Mouse (Mus musculus) mouse embryonic stem cell (cell line): ENCODE results near the gene Otud4.
"Not testable (repeated sequence)": the region's sequence is repeated elsewhere in the genome, so short reads cannot be mapped to it uniquely, and the experiment has no call there.

Experiments
- in situ Hi-C, 2 experiments: fragments of 300-500 bp; cut with MboI; formaldehyde crosslinking; loops; 1 replicate in 1 of 2; 3 replicates in 1 of 2; pipeline ENCODE4 v1.14.3; 2019 to 2020; ENCODE audit warnings: low sequenced_read_pairs in 2 of 2, low pct_unique_long_range_greater_than_20kb in 1 of 2, mixed read lengths in 1 of 2; ENCODE audit not compliant: unreplicated experiment in 1 of 2

Otud4 gene

DNA sequence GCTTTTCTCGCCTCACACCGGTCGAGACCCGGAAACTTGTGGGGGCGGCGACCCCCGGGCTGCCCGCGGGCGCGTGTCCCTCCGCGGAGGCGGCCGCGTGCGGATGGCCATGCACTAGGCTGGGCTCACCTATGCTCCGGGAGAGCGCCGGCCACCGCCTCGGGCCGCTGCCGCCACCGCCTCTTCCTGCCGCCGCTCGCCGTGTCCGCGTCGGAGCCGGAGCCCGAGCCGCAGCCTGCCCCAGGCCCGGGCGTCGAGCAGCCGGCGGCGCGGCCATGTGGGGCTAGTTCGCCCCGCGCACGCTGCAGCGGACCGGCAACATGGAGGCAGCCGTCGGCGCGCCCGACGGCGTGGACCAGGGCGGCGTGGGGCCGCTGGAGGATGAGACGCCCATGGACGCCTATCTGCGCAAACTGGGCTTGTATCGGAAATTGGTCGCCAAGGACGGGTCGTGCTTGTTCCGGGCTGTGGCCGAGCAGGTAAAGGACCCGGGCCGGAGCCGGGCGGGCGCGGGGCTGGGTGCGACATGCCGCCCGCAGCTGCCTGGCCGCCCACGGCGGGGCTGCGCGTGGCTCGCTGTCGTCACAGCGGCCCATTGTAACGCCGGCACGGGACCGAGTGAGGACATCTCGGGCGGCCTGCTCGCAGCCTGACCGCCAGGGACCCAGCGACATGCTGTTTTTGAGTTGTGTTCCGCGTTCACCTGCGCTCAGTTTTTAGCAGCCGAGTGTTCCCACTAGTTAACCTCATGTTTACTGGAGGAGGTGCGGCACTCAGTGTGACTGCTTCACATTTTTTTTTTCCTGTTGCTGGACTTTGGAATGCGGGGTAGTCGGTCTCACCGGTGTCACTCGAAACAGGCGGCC, at the start of gene Otud4:
Gene Otud4, plus strand, starts transcription at position 33 of the 866 bp plus-strand sequence.
- in situ Hi-C loops = no loop called here

DNA sequence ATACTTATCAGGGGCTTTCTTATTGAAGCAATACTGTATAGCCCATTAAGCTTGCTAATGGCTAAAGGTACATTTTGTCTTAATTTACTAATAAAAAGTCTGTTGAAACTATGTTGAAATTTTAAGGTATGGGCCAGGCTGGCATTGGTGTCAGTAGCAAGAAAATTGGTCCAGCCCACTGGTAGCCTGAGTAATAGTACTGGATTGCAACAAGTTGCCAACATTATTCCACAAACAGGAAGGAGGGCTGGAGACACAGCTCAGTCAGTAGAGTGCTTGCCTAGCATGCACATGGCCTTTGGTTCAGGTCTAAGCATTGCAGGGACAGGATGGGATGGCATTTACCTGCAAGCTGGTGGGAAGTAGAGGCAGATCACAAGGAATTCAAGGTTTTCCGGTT, 38.5 kb upstream of the Otud4 start:
- in situ Hi-C loops = no loop called here

- in situ Hi-C loops = not testable (repeated sequence)
Measured at GRCm38 (mm10) chr8:79603204-79603603, 36.2 kb upstream of the Otud4 start.

- in situ Hi-C loops = no loop called here
Measured at GRCm38 (mm10) chr8:79606225-79606624, 33.2 kb upstream of the Otud4 start.

DNA sequence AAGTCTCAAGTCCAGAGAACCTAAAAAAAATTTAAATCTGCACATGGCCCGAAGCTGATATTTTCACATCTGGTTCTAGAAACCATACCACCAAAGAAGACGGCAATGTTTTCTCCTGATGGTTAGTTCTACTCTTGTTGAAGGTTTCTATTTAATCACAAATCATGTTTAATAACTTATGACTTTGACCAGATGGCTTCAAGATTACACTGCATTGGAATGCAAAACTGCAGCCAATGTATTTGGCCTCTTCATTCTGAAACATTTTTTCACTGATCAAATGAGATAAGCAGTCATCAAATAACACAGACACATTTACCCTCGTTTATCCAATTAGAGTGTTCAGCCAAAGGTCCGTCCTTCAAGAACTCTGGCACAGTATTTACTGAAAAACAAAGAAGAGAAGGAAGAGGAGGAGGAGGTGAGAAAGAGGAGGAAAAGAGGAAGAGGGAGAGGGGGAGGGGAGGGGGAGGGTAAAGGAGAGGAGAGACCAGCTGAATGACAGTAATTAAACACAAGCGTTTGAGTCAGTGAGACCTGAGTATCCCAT, 32.6 kb upstream of the Otud4 start:
- in situ Hi-C loops = no loop called here

GRCm38 (mm10) chr8:79608701-79609100, 30.7 kb upstream of the Otud4 start:
- in situ Hi-C loops = no loop called here

DNA sequence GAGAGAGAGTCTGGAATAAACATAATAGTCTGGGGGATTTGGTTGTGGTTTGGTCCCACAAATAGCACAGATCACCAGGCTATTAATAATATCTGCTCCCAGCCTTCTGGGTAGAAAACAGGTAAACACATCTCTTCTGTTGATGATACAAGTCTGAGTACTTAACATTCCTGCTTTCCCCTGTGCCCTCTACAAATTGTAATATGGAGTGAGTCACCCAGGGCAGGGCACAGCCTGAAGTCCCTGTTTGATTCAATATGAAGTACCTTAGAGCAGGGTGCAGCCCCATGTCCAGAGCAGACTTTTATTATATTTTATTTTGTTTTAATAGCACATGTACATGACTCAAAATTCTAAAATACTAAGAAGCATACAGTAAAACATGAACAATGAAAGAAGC, 29.1 kb upstream of the Otud4 start:
- in situ Hi-C loops = no loop called here

DNA sequence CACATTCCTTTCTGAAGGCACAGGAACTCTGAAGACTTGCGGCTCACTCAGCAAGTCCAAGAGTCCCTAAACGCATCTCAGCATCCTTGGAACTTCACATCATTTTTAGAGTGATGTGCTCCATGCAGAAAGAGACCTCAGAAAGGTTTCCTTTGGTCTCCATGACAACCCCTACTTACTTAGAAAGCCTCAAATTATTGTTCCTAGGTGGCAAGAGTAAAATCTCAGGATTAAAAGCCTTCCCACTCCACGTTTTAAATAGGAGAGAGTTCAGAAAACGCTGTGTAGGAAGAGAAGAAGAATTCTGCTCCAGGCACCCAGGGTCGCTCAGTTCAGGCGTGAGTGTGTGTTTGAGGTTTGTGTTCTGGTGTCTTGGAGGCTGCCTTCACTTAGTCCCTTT, 27.1 kb upstream of the Otud4 start:
- in situ Hi-C loops = no loop called here

GRCm38 (mm10) chr8:79612965-79613364, 26.5 kb upstream of the Otud4 start:
- in situ Hi-C loops = no loop called here

GRCm38 (mm10) chr8:79615741-79616350, 23.6 kb upstream of the Otud4 start:
- in situ Hi-C loops = no loop called here

DNA sequence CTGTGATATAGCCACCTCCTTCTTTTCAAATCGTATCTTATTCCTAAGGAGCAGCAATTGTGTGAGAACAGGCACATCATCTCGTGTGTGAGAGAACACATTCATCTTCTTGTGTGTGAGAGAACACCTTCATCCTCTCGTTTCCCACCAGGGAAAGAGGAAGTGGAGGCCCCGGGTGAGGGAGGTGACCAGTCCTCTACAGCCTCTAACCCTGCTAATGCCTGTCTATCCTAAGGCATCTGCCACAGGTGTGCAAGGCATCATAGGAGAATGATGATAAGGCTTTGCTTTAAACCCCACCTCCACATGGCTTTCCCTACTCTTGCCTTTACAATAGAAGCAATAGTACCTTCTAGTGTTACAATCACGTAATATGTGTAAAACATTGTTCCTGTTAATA, 20.5 kb upstream of the Otud4 start:
- in situ Hi-C loops = no loop called here

- in situ Hi-C loops = no loop called here
Measured at GRCm38 (mm10) chr8:79619353-79619752, 20.1 kb upstream of the Otud4 start.

DNA sequence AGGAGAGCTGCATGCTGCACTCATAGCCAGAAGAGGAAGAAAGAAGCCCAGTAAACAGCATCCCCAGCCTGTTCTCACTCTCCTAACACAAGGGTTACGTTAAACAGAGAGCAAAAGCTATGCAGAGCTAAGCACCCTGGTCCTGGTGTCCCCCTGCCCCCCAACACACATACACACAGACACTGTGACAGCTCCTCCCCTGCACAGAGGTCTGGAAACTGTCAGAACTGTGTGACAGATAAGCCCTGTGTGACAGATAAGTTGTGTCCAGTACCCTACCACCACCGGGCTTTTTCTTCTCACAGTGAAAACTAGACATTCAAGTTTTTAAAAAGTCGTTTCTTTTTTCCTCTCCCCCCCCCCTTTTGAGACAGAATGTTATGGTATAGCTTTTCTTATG, 19.4 kb upstream of the Otud4 start:
- in situ Hi-C loops = no loop called here

DNA sequence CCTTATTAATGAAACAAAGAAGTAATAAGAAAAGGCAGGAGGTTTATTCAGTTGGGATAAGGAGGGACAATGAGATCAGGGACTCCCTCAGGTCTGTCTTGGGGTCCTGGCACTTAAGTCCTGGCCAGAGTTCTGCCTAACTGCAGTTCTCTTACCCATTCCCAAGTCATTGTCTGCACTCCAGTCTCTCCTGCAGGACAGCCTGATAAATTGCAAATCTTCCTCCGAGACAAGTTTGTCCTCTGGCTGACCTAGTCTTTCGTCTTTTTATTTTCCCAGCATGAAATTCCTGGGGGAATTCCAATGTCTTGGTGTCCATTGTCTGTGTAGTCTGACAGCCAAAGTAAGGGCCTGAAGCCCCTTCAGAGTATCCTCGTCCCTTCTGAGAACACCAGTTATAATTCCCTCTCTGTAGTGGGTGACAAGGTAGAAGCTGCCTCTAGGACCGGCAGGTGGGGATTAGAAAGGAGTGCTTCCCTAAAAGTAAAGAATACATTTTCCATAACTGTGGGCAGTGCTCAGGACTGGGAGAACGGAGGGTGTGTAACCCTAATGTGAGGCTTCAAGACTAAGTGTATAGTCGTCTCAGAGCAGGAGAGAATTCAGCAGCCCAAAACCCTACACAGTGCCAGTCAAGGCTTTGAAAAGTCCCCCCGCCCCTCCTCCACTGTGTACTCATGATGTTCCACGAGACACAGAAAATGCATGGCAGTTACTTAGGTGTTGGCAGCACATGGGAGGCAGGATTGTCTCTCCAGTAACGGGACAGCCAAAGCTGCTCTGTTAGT, 18.7 kb upstream of the Otud4 start:
- in situ Hi-C loops = no loop called here

GRCm38 (mm10) chr8:79622346-79622745, 17.1 kb upstream of the Otud4 start:
- in situ Hi-C loops = no loop called here

GRCm38 (mm10) chr8:79623351-79623750, 16.1 kb upstream of the Otud4 start:
- in situ Hi-C loops = no loop called here

DNA sequence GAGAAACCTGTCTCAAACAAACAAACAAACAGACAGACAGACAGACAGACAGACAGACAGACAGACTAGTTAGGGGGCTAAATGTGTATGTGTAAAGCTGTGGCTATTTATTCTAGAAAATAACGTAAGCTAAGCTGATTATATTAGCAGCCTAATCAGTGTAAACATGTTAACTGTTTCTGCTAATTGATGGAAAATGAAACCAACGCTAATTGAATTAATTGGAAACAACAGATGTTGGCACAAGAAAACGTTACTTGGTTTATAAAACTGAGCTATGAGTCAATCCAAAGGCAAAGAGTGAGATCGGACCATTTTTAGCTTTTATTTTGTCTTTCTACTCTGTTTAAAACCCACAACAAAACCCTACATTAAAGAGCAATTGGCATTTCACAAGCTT, 15.0 kb upstream of the Otud4 start:
- in situ Hi-C loops = no loop called here

DNA sequence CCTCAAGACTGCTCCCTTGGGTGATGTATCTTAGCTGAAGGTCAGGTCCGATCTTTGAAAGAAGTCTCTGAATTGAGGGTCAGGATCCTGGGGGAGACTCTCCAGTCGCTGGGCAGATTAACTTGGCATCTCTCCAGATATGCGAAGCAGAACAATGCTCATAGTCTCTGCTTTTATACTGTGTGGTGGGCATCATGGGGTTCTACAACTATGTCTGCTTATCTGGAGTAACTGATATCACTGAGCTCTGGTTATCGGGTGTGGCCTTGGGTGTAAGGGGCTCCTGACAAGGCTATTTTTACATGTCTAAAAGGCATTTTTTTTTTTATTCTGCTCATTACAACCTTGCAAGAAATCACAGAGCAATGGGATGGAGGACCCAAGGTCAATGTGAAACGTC, 13.2 kb upstream of the Otud4 start:
- in situ Hi-C loops = no loop called here

DNA sequence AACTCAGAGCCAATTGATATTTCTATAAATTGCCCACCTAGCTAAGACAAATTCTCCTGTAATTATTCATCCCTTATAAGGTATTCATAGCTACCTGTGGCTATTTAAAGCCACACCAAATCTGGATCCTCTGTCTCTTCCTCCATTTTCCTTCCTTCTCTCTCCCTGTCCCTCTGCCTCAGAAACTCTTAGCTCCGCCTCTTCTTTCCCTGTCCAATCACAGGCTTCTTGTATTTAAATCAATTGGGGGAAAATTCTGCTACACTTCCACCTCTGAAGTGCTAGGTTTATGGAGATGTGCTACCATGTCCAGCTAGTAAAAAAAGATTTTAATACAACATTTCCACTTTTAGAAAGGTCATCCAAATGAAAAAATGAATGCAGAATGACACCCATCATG, 3.9 kb upstream of the Otud4 start:
- in situ Hi-C loops = no loop called here
